Mouse (Mus musculus): ENCODE results near the gene Fbxo11. TPM values are rescaled to one million over a fixed set of nuclear protein-coding genes. Genes with fewer than 3 reads are reported as not detected.

The Fbxo11 gene
- polyA plus RNA-seq, 2 experiments: 4.8 to 7.1 TPM

DNA sequence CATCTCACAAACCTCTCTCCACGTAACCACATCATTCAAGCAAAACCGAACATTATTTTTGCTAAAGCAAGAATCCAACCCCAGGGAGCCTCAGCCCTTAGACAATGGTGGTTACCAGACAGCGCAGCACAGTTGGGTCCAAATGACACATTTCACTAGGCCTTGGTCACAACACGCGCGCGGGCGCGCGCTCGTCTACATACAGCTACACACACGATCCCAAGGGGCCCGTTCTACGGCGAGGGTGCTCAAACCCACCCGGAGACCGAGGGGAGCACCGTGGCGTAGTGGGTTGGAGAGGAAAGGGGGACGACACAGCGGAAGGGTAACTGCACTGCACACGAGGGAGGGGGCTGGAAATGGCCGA is 1.1 kb downstream of the Fbxo11 start:
- Histone ChIP-seq H3K9ac (replicated peaks) (peak overlapping the region; percentile 99), H3K4me1 (replicated peaks; ENCODE audit: control insufficient read depth in 2 of 2, insufficient read depth in 2 of 2, low read length in 1 of 2) (peaks cover 9 to 10% of the 10 kb centered on the region in 2 experiments), H3K9me3 (ENCODE audit: control insufficient read depth, low read length) (no peaks in the 10 kb centered on the region), H3K27me3 (ENCODE audit: control insufficient read depth, insufficient read depth, low read length) (no peaks in the 10 kb centered on the region), H3K27ac (peak overlapping the region; percentile 93), H3K4me2 (ENCODE audit: low read depth) (peak overlapping the region; percentile 92), H3K36me3 (replicated peaks; ENCODE audit: control insufficient read depth, insufficient read depth, low read depth) (no peaks in the 10 kb centered on the region), H3K4me3 (ENCODE audit: insufficient read depth in 1 of 2, low read depth in 2 of 2, low read length in 2 of 2) (peak overlapping the region; percentile 79 to 95)
- no peak for ATAC-seq (ENCODE audit: insufficient read depth)
- peak in 2 of 3 experiments; percentile 35 to 41 for DNase-seq (ENCODE audit: low read depth in 3 of 3, low spot score in 3 of 3)
- TF ChIP-seq EP300 (IDR thresholded peaks at IDR 0.05; ENCODE audit: low read depth) (no peak), CTCF (IDR thresholded peaks at IDR 0.05; ENCODE audit: low read depth) (no peak)
- under 1% methylated on average over 23 of the region's 23 CpGs for WGBS (ENCODE audit: insufficient replicate concordance)

DNA sequence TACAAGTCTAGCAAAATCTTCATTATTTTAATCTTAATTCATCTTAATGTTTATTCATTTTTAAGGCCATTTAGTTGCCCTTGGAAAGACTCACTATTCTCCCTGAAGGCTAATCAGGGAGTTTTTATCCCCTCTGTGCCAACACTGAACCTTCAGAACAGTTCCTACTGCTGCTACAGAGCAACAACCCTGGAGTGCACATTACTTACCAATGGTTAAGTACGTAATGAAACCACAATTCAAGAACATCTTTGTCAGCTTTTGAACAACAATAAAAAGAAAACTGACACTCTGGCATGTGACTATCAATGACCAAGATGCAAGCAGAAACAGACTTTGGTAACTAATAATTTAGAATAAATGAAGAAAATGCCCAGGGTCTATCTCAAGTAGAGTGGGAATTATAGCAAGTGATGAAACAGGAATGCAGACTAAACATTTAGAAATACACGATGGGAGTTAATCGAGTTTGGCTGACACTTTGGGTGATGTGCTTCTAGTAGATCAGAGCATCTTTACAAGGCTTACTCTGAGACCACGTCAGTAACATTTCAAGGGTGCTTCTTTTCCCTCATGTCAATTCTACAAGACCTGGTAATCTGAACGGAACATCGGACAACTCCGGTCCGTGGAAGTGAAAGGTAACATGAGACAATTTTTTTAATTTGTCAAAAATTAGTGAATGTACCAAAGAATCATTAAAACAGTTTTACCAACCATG is 2.1 kb downstream of the Fbxo11 start:
- Histone ChIP-seq H3K9me3 (ENCODE audit: control insufficient read depth, low read length) (no peaks in the 10 kb centered on the region), H3K27ac (no peak overlapping the region), H3K4me1 (replicated peaks; ENCODE audit: control insufficient read depth in 2 of 2, insufficient read depth in 2 of 2, low read length in 1 of 2) (peaks cover 12 to 15% of the 10 kb centered on the region in 2 experiments), H3K4me2 (ENCODE audit: low read depth) (peak overlapping the region; percentile 92), H3K36me3 (replicated peaks; ENCODE audit: control insufficient read depth, insufficient read depth, low read depth) (no peaks in the 10 kb centered on the region), H3K27me3 (ENCODE audit: control insufficient read depth, insufficient read depth, low read length) (no peaks in the 10 kb centered on the region), H3K4me3 (ENCODE audit: insufficient read depth in 1 of 2, low read depth in 2 of 2, low read length in 2 of 2) (peak overlapping the region; percentile 23 to 95; a peak in 3 of 4 replicates), H3K9ac (replicated peaks) (peak overlapping the region; percentile 99)
- 45% methylated on average over 8 of the region's 8 CpGs for WGBS (ENCODE audit: insufficient replicate concordance)
- no peak for DNase-seq (ENCODE audit: low read depth in 3 of 3, low spot score in 3 of 3)
- TF ChIP-seq CTCF (IDR thresholded peaks at IDR 0.05; ENCODE audit: low read depth) (no peak), EP300 (IDR thresholded peaks at IDR 0.05; ENCODE audit: low read depth) (no peak)
- ATAC-seq (ENCODE audit: insufficient read depth): no peak

DNA sequence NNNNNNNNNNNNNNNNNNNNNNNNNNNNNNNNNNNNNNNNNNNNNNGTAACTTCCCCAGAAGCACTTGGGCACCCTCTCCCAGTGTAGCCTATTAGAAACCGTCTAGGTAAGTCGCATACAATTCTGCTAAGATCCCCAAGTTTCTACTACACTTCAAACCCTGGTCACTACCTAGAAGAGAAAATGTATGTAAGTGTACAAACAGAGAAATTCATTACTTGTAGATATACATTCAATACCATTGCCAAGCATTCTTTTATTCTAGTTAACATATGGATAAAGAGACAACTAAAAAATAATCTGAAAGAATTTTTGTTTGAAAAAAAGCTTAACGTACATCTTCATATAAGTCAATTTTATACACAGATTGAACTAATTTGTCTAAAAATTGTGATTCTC is 3.1 kb downstream of the Fbxo11 start:
- Histone ChIP-seq H3K9ac (replicated peaks) (no peak overlapping the region), H3K27me3 (ENCODE audit: control insufficient read depth, insufficient read depth, low read length) (no peaks in the 10 kb centered on the region), H3K9me3 (ENCODE audit: control insufficient read depth, low read length) (no peaks in the 10 kb centered on the region), H3K4me1 (replicated peaks; ENCODE audit: control insufficient read depth in 2 of 2, insufficient read depth in 2 of 2, low read length in 1 of 2) (peaks cover 11 to 15% of the 10 kb centered on the region in 2 experiments), H3K4me2 (ENCODE audit: low read depth) (no peak overlapping the region), H3K4me3 (ENCODE audit: insufficient read depth in 1 of 2, low read depth in 2 of 2, low read length in 2 of 2) (no peak overlapping the region), H3K27ac (no peak overlapping the region), H3K36me3 (replicated peaks; ENCODE audit: control insufficient read depth, insufficient read depth, low read depth) (no peaks in the 10 kb centered on the region)
- TF ChIP-seq EP300 (IDR thresholded peaks at IDR 0.05; ENCODE audit: low read depth) (no peak), CTCF (IDR thresholded peaks at IDR 0.05; ENCODE audit: low read depth) (no peak)
- DNase-seq (ENCODE audit: low read depth in 3 of 3, low spot score in 3 of 3) (no peak), ATAC-seq (ENCODE audit: insufficient read depth) (no peak)
- 80% methylated on average over 3 of the region's 3 CpGs for WGBS (ENCODE audit: insufficient replicate concordance)

GRCm38 (mm10) chr17:88058280-88058679 is 6.8 kb downstream of the Fbxo11 start:
- Histone ChIP-seq H3K4me1 (replicated peaks; ENCODE audit: control insufficient read depth in 2 of 2, insufficient read depth in 2 of 2, low read length in 1 of 2) (peaks cover 8 to 14% of the 10 kb centered on the region in 2 experiments), H3K9ac (replicated peaks) (no peak overlapping the region), H3K27me3 (ENCODE audit: control insufficient read depth, insufficient read depth, low read length) (no peaks in the 10 kb centered on the region), H3K27ac (no peak overlapping the region), H3K4me2 (ENCODE audit: low read depth) (peak overlapping the region; percentile 24; the same call in 1 of the 2 replicates), H3K36me3 (replicated peaks; ENCODE audit: control insufficient read depth, insufficient read depth, low read depth) (no peaks in the 10 kb centered on the region), H3K4me3 (ENCODE audit: insufficient read depth in 1 of 2, low read depth in 2 of 2, low read length in 2 of 2) (no peak overlapping the region), H3K9me3 (ENCODE audit: control insufficient read depth, low read length) (no peaks in the 10 kb centered on the region)
- DNase-seq (ENCODE audit: low read depth in 3 of 3, low spot score in 3 of 3) (no peak), ATAC-seq (ENCODE audit: insufficient read depth) (no peak)
- 43% methylated on average over 2 of the region's 2 CpGs for WGBS (ENCODE audit: insufficient replicate concordance)
- TF ChIP-seq CTCF (IDR thresholded peaks at IDR 0.05; ENCODE audit: low read depth) (no peak), EP300 (IDR thresholded peaks at IDR 0.05; ENCODE audit: low read depth) (no peak)

- no peaks in the 10 kb centered on the region for H3K27me3 ChIP-seq (ENCODE audit: control insufficient read depth, insufficient read depth, low read length)
- H3K4me3 ChIP-seq (ENCODE audit: insufficient read depth in 1 of 2, low read depth in 2 of 2, low read length in 2 of 2): no peak overlapping the region
- no peaks in the 10 kb centered on the region for H3K36me3 ChIP-seq (replicated peaks; ENCODE audit: control insufficient read depth, insufficient read depth, low read depth)
- H3K9ac ChIP-seq (replicated peaks): no peak overlapping the region
- no peak for DNase-seq (ENCODE audit: low read depth in 3 of 3, low spot score in 3 of 3)
- H3K9me3 ChIP-seq (ENCODE audit: control insufficient read depth, low read length): no peaks in the 10 kb centered on the region
- WGBS (ENCODE audit: insufficient replicate concordance): 65% methylated on average over 1 of the region's 1 CpGs
- H3K4me1 ChIP-seq (replicated peaks; ENCODE audit: control insufficient read depth in 2 of 2, insufficient read depth in 2 of 2, low read length in 1 of 2): peaks cover 3 to 13% of the 10 kb centered on the region in 2 experiments
- no peak for ATAC-seq (ENCODE audit: insufficient read depth)
- TF ChIP-seq EP300 (IDR thresholded peaks at IDR 0.05; ENCODE audit: low read depth): no peak
- TF ChIP-seq CTCF (IDR thresholded peaks at IDR 0.05; ENCODE audit: low read depth): no peak
- peak overlapping the region; percentile 24; the same call in 1 of the 2 replicates for H3K4me2 ChIP-seq (ENCODE audit: low read depth)
- H3K27ac ChIP-seq: no peak overlapping the region
Observed at GRCm38 (mm10) chr17:88057846-88058245, 7.2 kb downstream of the Fbxo11 start.
